Mouse (Mus musculus): ENCODE results near the gene Cetn2.

GRCm38 (mm10) chrX:72956486-72956885, 38.3 kb upstream of the Cetn2 start:
- TF ChIP-seq POLR2A (IDR thresholded peaks at IDR 0.05; ENCODE audit: low read depth, low read length) = no peak
- TF ChIP-seq CTCF (IDR thresholded peaks at IDR 0.05; ENCODE audit: extremely low read depth, insufficient read depth, insufficient read length, insufficient replicate concordance) = no peak

Measured in spleen, adult 2 months (tissue).